Mouse (Mus musculus) adrenal gland, postnatal 10 days (tissue): ENCODE results near the gene Rps27a. TPM values are rescaled to one million over a fixed set of nuclear protein-coding genes. Genes with fewer than 3 reads are reported as not detected.
"Not testable (repeated sequence)": the region's sequence is repeated elsewhere in the genome, so short reads cannot be mapped to it uniquely, and the experiment has no call there.

Experiments
- DNase-seq: peaks from one replicate; pipeline ENCODE4 v3.0.0; 2021; ENCODE audit warnings: mixed read lengths
- long read RNA-seq, 2 experiments: library from polyadenylated mRNA; stranded (forward); transcript quantifications; one replicate each; pipeline ENCODE4 v2.0.0; 2021
- total RNA-seq, 2 experiments: library from RNA; stranded (reverse); gene quantifications; 2 replicates each; pipeline ENCODE4 v1.2.3; 2021

Rps27a gene
- 1,000 to 10,000 TPM in 1 of 2 experiments, 100 to 1,000 TPM in 1; 964 to 1,017 TPM for total RNA-seq
- long read RNA-seq, experiment 1, transcript Rps27a-202 (6 exons, 791 nt) = major isoform, 481 of 859 reads
- long read RNA-seq, experiment 1, transcript Rps27a-201 (5 exons, 637 nt) = minor isoform, 55 of 859 reads
- long read RNA-seq, experiment 1, partial matches to known transcripts = 1 of 859 reads
- long read RNA-seq, experiment 1, other reads (novel, unspliced or antisense) = 320 of 859 reads
- long read RNA-seq, experiment 2, transcript Rps27a-202 (6 exons, 791 nt) = major isoform, 309 of 373 reads
- long read RNA-seq, experiment 2, transcript Rps27a-201 (5 exons, 637 nt) = minor isoform, 32 of 373 reads
- long read RNA-seq, experiment 2, partial matches to known transcripts = 1 of 373 reads
- long read RNA-seq, experiment 2, other reads (novel, unspliced or antisense) = 27 of 373 reads

GRCm38 (mm10) chr11:29547752-29548503, at the start of gene Rps27a, which contains the start of gene Clhc1:
TSS of gene Rps27a (minus strand) at chr11:29548109.
TSS of gene Clhc1 (plus strand) at chr11:29547950.
- peak; percentile 98 for DNase-seq

- no peak for DNase-seq
Measured at GRCm38 (mm10) chr11:29597159-29597558, 49.2 kb upstream of the Rps27a start.

GRCm38 (mm10) chr11:29595217-29595616, 47.3 kb upstream of the Rps27a start:
- DNase-seq = no peak

- peak; percentile 12 for DNase-seq
Measured at GRCm38 (mm10) chr11:29579610-29580009, 31.7 kb upstream of the Rps27a start.

- no peak for DNase-seq
Measured at GRCm38 (mm10) chr11:29572656-29573055, 24.7 kb upstream of the Rps27a start.

GRCm38 (mm10) chr11:29571536-29571935, 23.6 kb upstream of the Rps27a start:
- no peak for DNase-seq

GRCm38 (mm10) chr11:29563406-29563805, 15.5 kb upstream of the Rps27a start:
- no peak for DNase-seq

GRCm38 (mm10) chr11:29560990-29561389, 13.1 kb upstream of the Rps27a start:
- no peak for DNase-seq

- DNase-seq = no peak
Measured at GRCm38 (mm10) chr11:29560452-29560851, 12.5 kb upstream of the Rps27a start.

GRCm38 (mm10) chr11:29549425-29549778, 1.5 kb upstream of the Rps27a start:
- no peak for DNase-seq

- DNase-seq = peak; percentile 20
Measured at GRCm38 (mm10) chr11:29548504-29549424, 855 bp upstream of the Rps27a start.

- DNase-seq = no peak
Measured at GRCm38 (mm10) chr11:29547249-29547751, 609 bp downstream of the Rps27a start.

- no peak for DNase-seq
Measured at GRCm38 (mm10) chr11:29546762-29547161, 1.1 kb downstream of the Rps27a start.

GRCm38 (mm10) chr11:29546297-29546696, 1.6 kb downstream of the Rps27a start:
- DNase-seq = not testable (repeated sequence)

- not testable (repeated sequence) for DNase-seq
Measured at GRCm38 (mm10) chr11:29545150-29545752, 2.7 kb downstream of the Rps27a start.

- no peak for DNase-seq
Measured at GRCm38 (mm10) chr11:29544225-29544945, 3.5 kb downstream of the Rps27a start.

- DNase-seq = no peak
Measured at GRCm38 (mm10) chr11:29538201-29538600, 9.7 kb downstream of the Rps27a start.

- DNase-seq = peak; percentile 91
Measured at GRCm38 (mm10) chr11:29525988-29526794, 21.7 kb downstream of the Rps27a start, which contains the start of gene Mtif2. TSS of gene Mtif2 (plus strand) at chr11:29526408.

GRCm38 (mm10) chr11:29514682-29515412, 33.1 kb downstream of the Rps27a start, which contains the start of gene Prorsd1:
TSS of gene Prorsd1 (minus strand) at chr11:29515033.
- DNase-seq = peak; percentile 94
